Mouse (Mus musculus) forebrain, embryonic 16.5 days (tissue): ENCODE measurements around the gene Hprt. TPM values are rescaled to one million over a fixed set of nuclear protein-coding genes. Genes with fewer than 3 reads are reported as not detected.
A peak's percentile ranks its signal among the peaks of the same experiment; 100 is the strongest.

Experiments used
- ATAC-seq: fragments of 200-750 bp; cut with Nextera tagmentation; 2 replicates; pipeline ENCODE4 v1.8.0; 2017; ENCODE audit warnings: mild to moderate bottlenecking, moderate library complexity
- H3K27ac ChIP-seq: fragments of 300-500 bp; sonication (generic); 2 replicates; pipeline ENCODE4 v1.5.1; 2014; ENCODE audit warnings: low read length, control low read depth
- H3K27me3 ChIP-seq: fragments of 300-500 bp; sonication (generic); replicated peaks from 2 replicates; pipeline ENCODE4 v1.6.1; 2014; ENCODE audit warnings: low read length; ENCODE audit not compliant: control insufficient read depth, insufficient read depth
- H3K36me3 ChIP-seq: fragments of 300-500 bp; sonication (generic); 2 replicates; pipeline ENCODE4 v1.6.1; 2014; ENCODE audit not compliant: control insufficient read depth, insufficient read depth
- H3K4me1 ChIP-seq: fragments of 300-500 bp; sonication (generic); replicated peaks from 2 replicates; pipeline ENCODE4 v1.6.1; 2014; ENCODE audit warnings: low read length; ENCODE audit not compliant: control insufficient read depth, insufficient read depth
- H3K4me2 ChIP-seq: fragments of 300-500 bp; sonication (generic); 2 replicates; pipeline ENCODE4 v1.6.1; 2014; ENCODE audit warnings: mild to moderate bottlenecking, low read length, control low read depth
- H3K4me3 ChIP-seq: fragments of 300-500 bp; sonication (generic); replicated peaks from 2 replicates; pipeline ENCODE4 v1.5.1; 2014; ENCODE audit warnings: mild to moderate bottlenecking, low read length, control low read depth
- H3K9ac ChIP-seq: fragments of 300-500 bp; sonication (generic); replicated peaks from 2 replicates; pipeline ENCODE4 v1.6.1; 2014; ENCODE audit warnings: low read depth, low read length, control low read depth
- H3K9me3 ChIP-seq: fragments of 300-500 bp; sonication (generic); 2 replicates; pipeline ENCODE4 v1.6.1; 2016; ENCODE audit warnings: low read length; ENCODE audit not compliant: control insufficient read depth
- WGBS: fragments of 180-500 bp; shearing (Covaris S2); extraction: QIAGEN DNeasy Blood & Tissue Kit; methylation state at CpG from one replicate; pipeline ENCODE4 v1.1.7; 2014; 5-methylcytosine and 5-hydroxymethylcytosine counted together
- polyA plus RNA-seq: library from polyadenylated mRNA; unstranded; fragments of >200 nt; fragmentation: Nextera tagmentation; extraction: Ambion mirVana; gene quantifications from 2 replicates; pipeline ENCODE4 v1.2.1, GENCODE M21; 2015

Gene Hprt
- polyA plus RNA-seq, 1 experiment from 2014 or later, result 88.1 TPM

DNA sequence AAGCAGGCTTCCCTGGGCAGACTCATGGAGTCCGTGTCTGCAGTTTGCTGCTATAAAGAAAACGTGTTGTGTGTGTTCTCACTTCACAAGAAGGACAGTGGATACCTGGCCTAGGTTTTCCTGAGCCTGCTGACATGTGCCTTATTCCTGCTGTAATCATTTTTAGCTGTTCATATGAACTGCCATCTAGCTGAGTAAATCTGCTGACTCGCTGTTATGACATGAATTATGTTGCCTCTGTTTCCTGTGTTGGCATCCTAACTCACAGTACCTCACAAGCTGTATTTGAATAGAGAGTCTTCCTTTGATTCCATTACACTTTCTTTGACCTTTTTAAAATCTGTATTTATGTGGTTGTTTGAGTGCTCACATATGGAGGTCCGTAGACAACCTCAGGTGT is 50.3 kb downstream of the Hprt start:
- no peak for ATAC-seq

DNA sequence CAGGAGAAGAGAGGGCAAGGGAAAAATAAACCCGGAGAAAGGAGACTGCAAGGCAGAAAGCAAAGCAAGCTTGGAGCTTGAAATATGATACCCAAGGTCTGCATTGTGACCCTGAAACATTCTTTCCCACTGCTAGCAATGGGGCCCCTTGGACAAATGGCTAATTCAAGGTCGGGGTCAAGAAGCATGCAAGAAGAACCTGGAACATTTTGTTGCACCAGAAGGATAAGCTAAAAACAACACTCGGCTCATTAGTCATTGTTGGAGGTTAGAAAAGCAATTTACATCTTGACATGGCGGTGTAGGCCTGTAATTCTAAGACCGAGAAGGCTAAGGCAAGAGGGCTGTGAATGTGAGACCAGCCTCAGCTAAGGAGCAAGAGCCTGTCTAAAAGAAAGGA is 51.7 kb downstream of the Hprt start:
- no peak for ATAC-seq
- no peak overlapping the region for H3K27ac ChIP-seq
- H3K36me3 ChIP-seq, result no peaks in the 10 kb centered on the region
- 65% methylated on average over 5 of the region's 5 CpGs for WGBS
- H3K9ac ChIP-seq, result no peak overlapping the region
- H3K4me3 ChIP-seq, result no peak overlapping the region
- H3K27me3 ChIP-seq, result no peaks in the 10 kb centered on the region
- H3K4me2 ChIP-seq, result no peak overlapping the region
- H3K4me1 ChIP-seq, result no peaks in the 10 kb centered on the region
- H3K9me3 ChIP-seq, result no peaks in the 10 kb centered on the region

More for the DNA sequence above, 50.3 kb downstream of the Hprt start:
- Histone ChIP-seq H3K27me3 (no peaks in the 10 kb centered on the region), H3K36me3 (no peaks in the 10 kb centered on the region), H3K4me3 (no peak overlapping the region), H3K4me2 (no peak overlapping the region), H3K9me3 (no peaks in the 10 kb centered on the region), H3K4me1 (no peaks in the 10 kb centered on the region), H3K9ac (no peak overlapping the region), H3K27ac (no peak overlapping the region)
- 85% methylated on average over 4 of the region's 4 CpGs for WGBS

DNA sequence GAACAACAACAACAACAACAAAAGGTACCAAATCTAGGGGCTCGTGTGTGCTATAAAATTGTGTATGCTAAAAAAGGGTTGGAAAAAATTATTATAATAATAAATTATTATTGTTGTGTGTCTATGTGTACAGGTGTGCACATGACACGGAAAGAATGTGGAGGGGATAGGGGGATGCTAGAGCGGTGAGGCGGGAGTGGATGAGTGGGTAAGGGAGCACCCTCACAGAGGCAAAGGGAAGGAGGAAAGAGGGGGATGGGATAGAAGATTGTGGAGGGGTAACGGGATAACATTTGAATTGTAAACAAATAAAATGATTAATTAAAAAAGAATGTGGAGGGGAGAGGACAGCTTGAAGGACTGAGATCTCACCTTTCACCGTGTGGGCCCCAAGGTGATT is 52.2 kb downstream of the Hprt start:
- Histone ChIP-seq H3K4me2 (no peak overlapping the region), H3K4me3 (no peak overlapping the region), H3K36me3 (no peaks in the 10 kb centered on the region), H3K9ac (no peak overlapping the region), H3K27ac (no peak overlapping the region), H3K4me1 (no peaks in the 10 kb centered on the region), H3K27me3 (no peaks in the 10 kb centered on the region), H3K9me3 (no peaks in the 10 kb centered on the region)
- 86% methylated on average over 6 of the region's 6 CpGs for WGBS
- no peak for ATAC-seq

DNA sequence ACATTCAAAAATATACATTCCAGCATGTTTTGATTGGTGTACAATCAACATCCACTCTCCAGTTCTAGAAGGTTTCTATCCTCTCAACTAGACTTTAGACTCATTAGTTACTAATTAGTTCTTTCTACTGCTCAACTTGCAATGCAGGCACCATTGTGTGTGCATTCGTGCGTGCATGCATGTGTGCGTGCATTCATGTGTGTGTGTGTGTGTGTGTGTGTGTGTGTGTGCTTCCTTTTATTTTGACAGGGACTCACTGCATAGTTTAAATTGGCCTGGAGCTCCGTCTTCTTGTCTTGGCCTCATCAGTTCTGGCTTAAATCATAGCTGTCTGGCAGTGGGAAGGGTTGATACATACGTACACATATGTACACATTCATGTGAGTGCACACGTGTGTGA is 53.1 kb downstream of the Hprt start:
- Histone ChIP-seq H3K4me1 (peaks cover 3% of the 10 kb centered on the region; the same call in 1 of the 2 replicates), H3K9me3 (no peaks in the 10 kb centered on the region), H3K27ac (no peak overlapping the region), H3K27me3 (no peaks in the 10 kb centered on the region), H3K4me2 (no peak overlapping the region), H3K4me3 (no peak overlapping the region), H3K36me3 (no peaks in the 10 kb centered on the region), H3K9ac (no peak overlapping the region)
- ATAC-seq, result no peak
- WGBS, result 56% methylated on average over 6 of the region's 6 CpGs

DNA sequence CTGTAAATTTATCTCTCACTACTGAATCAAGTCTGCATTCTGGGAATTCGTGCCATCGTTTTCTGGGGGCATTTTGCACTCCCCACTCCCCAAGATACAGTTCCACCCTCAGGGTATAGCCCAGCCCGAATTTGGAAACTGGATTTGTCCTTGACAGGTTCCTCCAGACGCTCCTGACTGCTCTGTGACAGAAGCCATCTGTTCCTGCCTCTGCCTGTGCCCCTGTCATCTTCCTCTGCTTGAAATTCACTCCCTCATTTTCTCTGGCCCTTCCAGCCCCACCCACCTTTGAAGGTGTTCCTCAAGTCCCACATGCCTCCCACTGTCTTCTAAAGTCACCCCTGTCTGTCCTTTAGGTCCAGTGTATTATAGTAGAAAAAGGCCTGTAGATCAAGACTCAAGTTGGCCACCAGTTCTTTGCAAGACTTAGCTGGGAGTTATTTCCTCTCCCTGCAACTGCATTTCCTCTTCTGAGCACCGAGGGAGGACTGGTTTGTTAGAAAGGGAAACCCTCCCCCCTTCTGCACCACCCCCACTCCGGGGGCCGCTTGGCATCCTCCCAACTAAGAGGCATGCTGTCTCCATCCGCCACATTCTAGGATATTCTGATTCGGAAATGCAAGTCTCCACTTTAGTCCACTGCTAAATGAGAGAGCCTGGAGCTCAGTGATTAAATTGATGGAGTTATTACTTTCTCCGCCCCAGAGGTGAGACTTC is 57.4 kb downstream of the Hprt start:
- Histone ChIP-seq H3K27me3 (no peaks in the 10 kb centered on the region), H3K4me1 (peaks cover 3% of the 10 kb centered on the region; the same call in 1 of the 2 replicates), H3K4me3 (no peak overlapping the region), H3K9me3 (no peaks in the 10 kb centered on the region), H3K4me2 (no peak overlapping the region), H3K27ac (no peak overlapping the region), H3K36me3 (no peaks in the 10 kb centered on the region), H3K9ac (no peak overlapping the region)
- WGBS, result 50% methylated on average over 10 of the region's 10 CpGs
- ATAC-seq, result no peak; the same call in 1 of the 2 replicates

GRCm38 (mm10) chrX:53046033-53046432 is 58.1 kb downstream of the Hprt start:
- no peak overlapping the region for H3K27ac ChIP-seq
- no peaks in the 10 kb centered on the region for H3K27me3 ChIP-seq
- no peaks in the 10 kb centered on the region for H3K9me3 ChIP-seq
- H3K36me3 ChIP-seq, result no peaks in the 10 kb centered on the region
- 69% methylated on average over 4 of the region's 4 CpGs for WGBS
- H3K4me3 ChIP-seq, result no peak overlapping the region
- no peak overlapping the region for H3K9ac ChIP-seq
- peak; percentile 38; the same call in 1 of the 2 replicates for ATAC-seq
- H3K4me1 ChIP-seq, result peaks cover 6% of the 10 kb centered on the region
- no peak overlapping the region for H3K4me2 ChIP-seq

DNA sequence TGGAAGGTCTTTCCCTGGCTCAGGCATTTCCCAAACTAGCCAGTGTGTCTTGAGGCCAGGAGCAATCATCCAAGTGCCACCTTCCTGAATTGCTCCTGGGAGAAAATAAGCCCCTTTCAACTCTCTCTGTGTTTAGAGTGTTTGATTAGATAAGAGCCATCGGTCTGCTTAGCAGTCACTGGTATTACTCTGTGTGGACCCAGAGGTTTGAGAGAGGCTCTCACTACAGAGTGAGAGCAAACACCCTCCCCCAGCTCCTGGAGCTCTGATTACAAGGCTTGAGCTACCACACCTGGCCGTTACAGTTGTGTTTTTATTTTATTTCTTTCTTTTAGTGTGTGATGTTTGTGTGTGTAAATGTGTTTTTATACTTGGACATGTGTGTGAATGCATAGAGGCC is 59.0 kb downstream of the Hprt start:
- Histone ChIP-seq H3K27me3 (no peaks in the 10 kb centered on the region), H3K27ac (no peak overlapping the region), H3K4me2 (no peak overlapping the region), H3K9me3 (no peaks in the 10 kb centered on the region), H3K4me3 (no peak overlapping the region), H3K36me3 (no peaks in the 10 kb centered on the region), H3K9ac (no peak overlapping the region), H3K4me1 (peaks cover 6% of the 10 kb centered on the region)
- WGBS, result 67% methylated on average over 2 of the region's 2 CpGs
- ATAC-seq, result no peak

DNA sequence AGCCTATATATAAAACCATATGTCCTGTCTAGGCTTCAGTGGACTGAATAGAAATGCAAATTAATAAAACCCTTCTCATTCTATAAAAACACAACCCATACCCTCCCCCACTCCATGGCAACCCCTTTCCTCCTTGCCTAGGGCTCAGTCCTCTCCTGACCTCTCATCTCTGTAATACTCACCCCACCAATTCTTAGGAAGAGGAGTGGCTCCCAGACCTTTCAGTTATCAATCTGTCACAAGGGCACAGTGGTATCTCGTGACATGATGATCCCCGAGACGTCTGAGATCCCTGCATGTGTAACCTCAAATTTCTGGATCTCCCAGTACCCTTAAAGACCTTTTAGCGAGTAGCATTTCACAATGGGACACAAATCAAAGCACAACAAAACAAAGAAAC is 61.3 kb downstream of the Hprt start:
- Histone ChIP-seq H3K9me3 (no peaks in the 10 kb centered on the region), H3K4me3 (no peak overlapping the region), H3K27me3 (no peaks in the 10 kb centered on the region), H3K36me3 (no peaks in the 10 kb centered on the region), H3K4me2 (no peak overlapping the region), H3K27ac (no peak overlapping the region), H3K4me1 (peaks cover 8% of the 10 kb centered on the region), H3K9ac (no peak overlapping the region)
- ATAC-seq, result no peak
- WGBS, result 56% methylated on average over 4 of the region's 4 CpGs

DNA sequence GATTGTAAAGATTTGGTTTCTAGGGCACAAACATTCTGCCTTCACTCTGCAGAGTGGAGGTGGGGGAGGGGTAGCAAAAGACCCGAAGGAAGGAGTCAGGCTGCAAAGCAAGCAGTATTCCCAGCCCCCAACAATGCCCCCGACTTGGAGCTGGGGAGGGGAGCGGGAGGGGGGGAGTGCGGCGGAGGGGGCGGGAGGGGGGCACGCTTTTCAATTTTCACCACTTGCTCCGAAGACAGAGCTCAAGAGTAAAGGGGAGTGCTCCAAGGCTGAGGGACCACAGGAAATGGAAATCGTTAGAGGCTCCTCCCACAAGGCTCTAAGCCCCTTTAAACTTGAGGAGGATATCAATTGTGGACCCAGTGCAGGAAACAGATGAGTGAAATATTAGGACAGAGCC is 62.4 kb downstream of the Hprt start:
- no peak for ATAC-seq
- Histone ChIP-seq H3K4me1 (peaks cover 8% of the 10 kb centered on the region), H3K9ac (no peak overlapping the region), H3K27me3 (no peaks in the 10 kb centered on the region), H3K4me2 (peak overlapping the region; percentile 44), H3K27ac (no peak overlapping the region), H3K9me3 (no peaks in the 10 kb centered on the region), H3K36me3 (no peaks in the 10 kb centered on the region), H3K4me3 (peak overlapping the region; percentile 14; the same call in 1 of the 2 replicates)
- 21% methylated on average over 6 of the region's 9 CpGs for WGBS
